Mouse (Mus musculus) megakaryocyte progenitor cell, adult 5-6 weeks (primary cell): Measurements from ENCODE around the gene Hlf. TPM values are rescaled to one million over a fixed set of nuclear protein-coding genes. Genes with fewer than 3 reads are reported as not detected.
A peak's percentile ranks its signal among the peaks of the same experiment; 100 is the strongest.

Experiments used
- ATAC-seq: replicated peaks from 2 replicates; pipeline ENCODE4 v1.8.0; 2016; ENCODE audit warnings: mild to moderate bottlenecking, moderate TSS enrichment, inconsistent platforms; ENCODE audit not compliant: poor library complexity
- total RNA-seq, 2 experiments: library from RNA; stranded (forward) in 1 of 2; stranded (reverse) in 1 of 2; fragments of 157-497, 149-512 nt in 1 of 2; fragments of 200-1000 nt in 1 of 2; gene quantifications; 2 replicates each; pipeline versions ENCODE4 v1.2.3 to v1.2.4; 2015 to 2017

Hlf gene
- total RNA-seq (2015) = 17.7 and 20.0 TPM in 2 replicates
- total RNA-seq (2017) = 2.5 and 13.2 TPM in 2 replicates

DNA sequence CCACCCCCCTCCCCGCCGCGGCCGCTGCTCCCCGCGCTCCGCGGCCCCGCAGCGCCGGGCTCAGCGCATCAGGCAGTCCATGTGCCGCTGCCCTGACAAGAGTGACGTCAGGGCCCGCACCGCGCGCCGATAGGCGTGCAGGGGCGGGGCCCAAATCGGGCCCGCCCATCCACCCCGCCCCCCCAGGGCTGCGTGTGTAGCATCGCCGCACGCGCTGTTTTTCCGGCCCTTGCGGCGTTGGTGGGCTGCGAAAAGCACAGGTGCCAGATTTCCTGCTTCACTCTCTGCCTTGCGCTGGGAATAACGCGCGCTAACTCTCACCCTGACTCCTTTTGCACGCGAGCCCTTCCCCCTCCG, at the start of gene Hlf:
Gene Hlf (minus strand): TSS at position 79 of the 357 bp plus-strand sequence.
- ATAC-seq = peak; percentile 77

DNA sequence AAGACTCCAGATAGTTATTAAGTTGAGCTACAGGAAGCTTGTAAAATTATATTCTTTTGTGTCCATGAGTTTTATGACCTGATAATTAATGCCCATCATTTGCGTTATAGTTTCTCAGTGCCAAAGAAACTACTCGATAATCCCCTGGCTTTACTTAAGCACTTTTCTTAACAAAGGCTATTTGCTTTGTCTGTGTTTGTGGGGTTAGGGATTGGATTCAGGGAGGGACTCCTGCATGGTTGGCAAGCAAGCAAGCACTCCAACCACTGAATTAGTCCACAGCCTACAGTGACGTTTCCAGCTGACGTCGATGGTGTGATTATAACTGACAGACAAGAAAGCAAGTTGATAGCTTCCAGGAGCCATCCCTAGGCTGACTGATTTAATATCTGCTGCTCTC, 48.1 kb upstream of the Hlf start:
- ATAC-seq = no peak

DNA sequence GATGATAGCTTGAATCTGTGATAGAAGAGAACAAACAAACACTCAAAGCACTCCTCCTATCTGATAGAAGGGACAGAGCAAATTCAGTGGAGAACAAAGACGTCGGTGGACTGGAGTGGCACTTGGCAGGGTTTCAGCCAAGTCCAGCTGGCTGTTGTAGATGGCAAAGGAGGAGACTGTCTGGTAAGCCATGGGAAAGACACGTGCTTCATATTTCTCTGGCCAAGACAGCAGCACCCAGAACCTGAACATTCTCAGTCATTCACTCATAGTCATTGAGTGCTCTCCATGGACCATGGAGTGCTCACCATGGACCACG, 34.5 kb upstream of the Hlf start:
- no peak for ATAC-seq

DNA sequence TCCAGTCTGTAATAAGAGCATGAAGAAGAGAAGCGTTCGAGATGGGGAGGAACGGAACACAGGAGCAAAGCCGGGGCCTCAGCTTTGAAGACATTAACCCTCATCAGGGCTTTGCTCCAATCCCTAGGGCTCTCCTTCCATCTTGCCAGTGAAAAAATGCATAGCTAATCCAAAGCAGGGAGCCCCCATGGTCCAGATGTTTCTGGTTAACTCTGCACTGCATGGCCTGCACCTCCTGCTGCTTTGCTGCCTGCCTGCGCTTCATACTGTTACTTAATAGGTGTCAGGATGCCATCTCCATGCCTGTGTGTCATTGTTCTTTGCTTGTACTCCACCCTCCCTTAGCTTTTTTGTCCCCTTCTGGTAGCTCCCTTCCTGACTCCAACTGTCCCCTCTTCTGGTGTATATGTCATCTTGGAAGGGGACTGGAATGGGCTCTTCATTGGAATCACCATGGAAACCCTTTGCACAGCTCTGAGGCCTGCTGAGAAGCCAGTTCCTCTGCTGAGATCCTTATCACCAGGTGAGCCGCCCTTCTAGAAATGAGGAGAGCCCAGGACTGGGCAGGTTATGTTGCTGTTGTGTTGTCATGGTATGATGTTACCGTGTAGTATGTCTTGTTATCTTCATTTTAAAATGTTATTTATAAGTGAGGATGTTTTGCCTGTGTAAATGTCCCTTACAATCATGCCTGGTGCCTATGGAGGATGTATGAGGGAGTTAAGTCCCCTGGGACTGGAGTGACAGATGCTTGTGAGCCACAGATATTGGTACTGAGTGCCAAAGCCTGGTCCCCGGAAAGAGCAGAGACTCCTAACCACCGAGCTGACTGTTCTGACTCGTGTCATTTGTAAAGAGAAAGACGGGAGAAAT, 33.9 kb upstream of the Hlf start:
- no peak for ATAC-seq

DNA sequence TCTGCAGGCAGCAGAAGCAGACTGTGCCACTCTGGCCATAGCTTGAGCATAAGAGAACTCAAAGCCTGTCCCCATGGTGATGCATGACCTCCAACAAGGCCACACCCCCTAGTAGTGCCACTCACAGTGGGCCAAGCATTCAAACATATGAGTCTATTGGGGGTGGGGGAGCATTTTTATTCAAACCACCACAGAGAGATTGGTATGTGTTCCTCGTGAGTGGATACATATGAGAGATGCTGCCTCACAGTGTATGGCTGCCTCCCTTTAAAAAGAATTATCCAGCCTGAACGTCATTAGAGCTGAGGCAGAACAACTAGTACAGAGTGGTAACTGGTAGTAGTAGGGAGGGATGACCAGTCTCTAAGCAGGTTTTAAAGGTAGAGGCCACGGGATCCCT, 33.2 kb upstream of the Hlf start:
- ATAC-seq = no peak

DNA sequence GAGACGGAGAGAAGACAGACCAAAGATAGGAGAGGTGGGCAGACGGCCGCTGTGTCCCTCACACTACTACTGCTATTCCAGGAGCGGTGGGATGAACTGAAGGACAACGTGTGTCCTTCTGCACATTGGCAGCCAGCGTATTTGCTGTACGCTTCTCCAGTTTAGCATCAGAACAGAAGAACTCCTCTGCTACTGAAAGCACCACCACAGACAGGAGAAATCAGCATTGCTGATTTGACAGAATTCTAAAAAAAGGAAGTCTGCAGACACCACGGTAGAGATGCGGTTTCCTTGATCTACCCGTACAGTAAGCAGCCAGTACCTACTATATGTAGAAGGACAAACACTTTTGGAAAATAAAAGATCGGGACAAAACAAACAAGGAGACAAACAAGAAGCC, 29.0 kb upstream of the Hlf start:
- peak; percentile 62 for ATAC-seq

DNA sequence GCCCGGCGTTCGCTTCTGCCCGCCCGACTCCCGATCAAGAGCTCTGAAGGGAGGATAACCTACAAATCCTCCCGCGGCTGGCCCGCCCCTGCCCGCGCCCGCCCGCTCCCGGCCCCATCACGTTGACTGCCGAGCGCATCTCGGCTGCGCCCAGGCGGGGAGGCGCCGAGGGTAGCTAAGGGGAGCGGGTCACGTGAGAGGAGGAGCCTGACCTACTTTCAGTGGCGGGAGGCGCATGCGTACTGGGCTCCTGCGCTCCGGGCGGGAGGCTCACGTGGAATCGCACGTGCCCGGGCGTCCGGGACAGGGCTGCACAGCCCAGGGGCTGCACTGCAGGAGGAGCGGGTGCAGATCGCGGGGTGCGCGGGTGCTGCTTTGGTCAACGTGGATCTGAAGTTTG, 27.2 kb upstream of the Hlf start:
- peak; percentile 90 for ATAC-seq

DNA sequence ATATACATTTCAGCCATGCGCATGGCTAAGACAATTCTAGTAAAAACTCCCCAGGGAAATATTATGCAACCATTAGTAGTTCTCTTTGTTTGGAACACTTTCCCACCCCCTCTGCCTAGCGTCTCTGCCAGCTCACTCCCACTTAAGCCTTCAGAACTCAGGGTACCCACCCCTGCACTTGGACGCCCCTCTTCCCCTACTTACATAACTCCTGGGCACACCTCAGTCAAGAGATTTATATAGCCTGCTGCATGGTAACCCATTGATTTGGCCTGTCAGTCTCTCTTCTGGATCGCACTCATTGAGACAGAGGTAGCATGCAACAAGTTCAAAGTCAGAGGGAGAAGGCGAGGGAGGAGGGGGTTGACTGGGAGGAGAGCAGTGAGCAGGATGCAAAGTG, 26.3 kb upstream of the Hlf start:
- ATAC-seq = no peak

DNA sequence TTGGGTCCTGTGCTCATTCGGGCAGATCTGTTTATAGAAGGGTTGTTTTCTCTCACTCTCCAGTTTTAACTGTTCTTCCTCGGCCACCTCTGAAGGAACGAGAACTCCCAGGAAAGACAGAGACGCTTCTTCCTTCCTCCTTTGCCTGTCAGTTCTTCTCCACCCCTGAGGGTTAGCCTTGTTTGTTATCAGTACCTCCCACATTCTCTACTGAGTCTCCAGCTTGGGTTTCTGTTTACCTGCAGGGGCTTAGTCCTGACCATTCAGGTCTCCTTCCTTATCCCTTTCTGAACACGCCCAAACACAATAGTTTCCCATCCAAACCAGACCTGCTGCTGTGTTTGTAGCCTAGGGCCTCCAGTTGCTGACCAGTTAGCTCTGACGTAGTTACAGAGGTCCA, 8.2 kb upstream of the Hlf start:
- ATAC-seq = peak; percentile 50

DNA sequence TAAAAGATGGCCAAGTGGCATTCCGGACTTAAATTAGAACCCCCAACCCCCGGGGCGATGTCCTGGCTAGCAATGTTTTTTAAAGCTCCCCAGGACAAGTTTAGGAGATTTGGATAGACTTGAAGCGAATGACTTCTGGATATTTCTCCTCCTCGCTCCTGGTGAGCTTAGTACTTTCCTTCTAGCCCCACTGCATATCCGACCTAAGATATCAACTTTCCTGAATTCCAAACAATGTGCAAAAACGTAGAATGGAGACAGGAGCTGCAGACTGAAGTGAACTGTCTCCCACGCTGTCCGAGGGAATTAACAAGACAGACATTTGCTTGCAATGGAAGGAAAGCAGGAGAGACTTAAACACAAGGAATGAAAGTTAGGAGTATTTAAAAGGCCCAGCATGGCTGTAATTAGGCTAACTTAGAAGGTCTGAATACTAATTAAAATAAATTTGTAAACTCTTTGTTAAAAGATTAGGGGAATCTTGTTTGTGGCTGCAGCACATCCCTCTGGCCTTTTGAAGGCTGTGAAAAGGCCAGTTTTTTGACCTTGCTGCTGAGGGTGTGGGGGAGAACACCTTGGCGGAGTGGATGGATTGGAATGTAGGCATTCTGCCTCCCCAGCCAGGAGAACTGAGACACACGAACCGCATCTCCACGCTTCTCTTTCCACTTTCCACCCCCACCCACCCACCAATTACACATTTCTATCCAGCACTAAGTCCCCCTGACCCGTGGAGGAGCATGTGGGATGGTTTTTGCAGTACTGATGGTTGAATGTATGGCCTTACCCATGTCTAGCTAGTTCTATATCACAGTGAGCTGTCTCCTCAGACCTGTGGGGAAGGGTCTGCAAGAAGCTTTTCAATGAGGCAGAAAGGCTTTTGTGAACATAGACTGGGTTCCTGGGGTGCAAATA, 833 bp upstream of the Hlf start:
- no peak for ATAC-seq

DNA sequence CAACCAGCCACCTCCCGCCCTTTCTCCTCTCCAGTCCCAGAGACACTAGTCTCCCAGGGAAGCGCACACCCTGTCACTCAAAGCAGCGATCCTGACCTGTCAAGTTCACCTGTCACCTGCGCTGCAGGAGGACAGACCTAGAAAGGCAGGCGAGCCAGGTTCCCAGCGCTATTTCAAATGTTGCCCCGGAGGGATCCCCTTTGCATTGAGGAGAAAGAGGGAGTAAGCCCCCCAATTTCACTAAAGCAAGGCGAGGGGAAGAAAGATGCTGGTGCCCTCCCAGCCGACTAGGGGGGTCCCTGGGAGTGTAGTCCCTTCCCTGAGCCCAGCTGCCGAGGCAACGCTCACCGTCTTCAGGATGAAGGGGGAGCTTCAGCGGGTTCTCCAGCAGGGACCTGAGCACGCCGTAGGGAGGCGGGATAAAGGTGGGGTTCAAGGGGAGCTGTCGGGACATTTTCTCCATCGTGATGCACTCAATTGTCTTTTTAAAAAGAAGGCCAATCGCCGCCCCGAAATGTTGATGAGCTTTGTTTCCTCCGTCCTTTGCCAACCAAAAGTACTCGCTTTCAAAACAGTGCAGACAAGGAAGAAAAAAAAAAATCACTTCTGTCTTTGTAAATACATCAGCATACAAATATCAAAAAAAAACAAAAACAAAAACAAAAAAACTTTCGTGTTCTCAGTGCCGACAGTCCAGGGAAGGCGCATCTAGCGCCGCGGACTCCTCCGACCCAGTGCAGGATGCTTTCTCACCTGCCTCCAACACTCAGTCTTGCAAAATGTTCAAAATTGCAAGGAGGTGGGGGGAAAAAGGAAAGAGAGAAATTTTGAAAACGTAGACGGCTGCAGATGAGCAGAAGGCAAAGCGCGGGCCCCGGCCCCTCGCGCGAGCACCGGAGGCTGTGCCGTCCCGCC, 536 bp downstream of the Hlf start:
- ATAC-seq = no peak

DNA sequence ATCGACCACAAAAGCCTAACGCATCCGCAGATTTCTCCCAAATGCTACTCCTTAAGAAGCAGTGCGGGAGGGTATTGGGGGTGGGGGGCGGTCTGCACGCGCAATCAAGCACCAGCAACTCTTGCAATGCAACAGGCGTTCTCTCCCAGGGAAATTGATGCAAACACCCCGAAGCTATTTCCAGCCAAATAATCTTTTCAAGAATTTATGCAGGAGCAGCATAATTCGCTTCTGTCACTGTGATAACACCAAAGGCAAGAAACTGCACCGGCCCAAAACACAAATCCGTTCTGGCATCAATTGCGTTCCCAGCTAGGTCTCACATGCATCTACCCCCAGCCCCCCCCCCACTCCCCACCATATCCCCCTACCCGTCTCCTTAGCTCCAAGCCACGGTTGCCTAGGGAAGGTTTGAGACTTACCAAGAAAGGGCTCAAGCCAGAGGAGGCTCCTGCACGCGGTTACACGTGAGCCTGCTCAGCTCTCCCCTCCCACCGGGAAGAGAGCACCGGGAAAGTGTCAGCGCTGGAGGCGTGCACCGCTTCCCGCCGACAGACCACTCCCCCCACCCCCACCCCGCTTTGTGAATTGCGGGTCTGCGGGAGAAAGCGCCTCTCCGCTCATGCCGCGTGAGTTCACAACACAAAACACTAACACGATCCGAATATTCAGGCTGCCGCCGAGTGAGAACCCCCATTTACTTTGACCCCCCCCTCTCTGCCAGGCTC, 1.4 kb downstream of the Hlf start:
- peak; percentile 20; the same call in 1 of the 2 replicates for ATAC-seq

DNA sequence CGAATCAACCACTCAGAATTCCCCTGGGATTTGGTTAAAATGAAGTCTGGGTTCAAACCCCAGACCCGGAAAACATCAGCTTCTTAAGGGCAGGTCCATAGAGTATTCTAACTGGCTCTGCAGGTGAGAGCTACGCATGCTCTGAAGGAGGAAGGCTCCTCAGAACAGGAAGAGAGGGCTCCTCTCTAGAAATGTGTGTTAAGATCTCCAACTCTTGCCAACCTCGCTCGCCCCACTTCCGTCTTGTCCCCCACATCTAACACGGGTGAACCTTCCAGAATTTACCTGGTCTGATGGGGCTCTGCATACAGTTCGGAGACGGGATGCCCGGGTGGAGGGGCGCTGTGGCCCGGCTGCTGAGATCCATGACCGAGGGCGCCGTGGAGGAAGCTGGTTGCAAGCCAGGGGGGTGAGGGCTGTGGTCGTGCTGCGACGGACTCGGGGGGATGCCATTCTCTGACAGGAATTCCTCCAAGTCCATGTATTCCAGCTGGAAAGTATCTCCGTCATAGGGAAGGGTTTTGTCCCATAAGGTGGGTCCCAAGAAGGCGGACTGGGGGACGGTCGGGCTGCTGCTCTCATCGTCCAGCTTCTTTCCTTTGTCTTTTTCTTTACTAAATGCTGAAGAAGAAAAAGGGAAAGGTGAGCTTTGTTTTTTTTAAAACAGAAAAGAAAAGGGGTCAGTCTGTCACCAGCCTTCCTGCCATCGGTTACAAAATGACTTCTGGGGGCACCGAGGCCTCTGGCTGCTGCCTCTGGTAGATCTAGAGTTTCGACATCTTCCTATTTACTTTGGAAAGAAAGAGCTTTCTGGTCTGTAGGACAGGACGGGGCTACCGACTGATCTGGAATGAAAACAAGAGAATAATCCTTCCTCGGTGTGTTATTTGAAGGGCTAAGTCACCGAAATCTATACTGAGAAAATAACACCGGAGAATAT, 2.9 kb downstream of the Hlf start:
- peak; percentile 49 for ATAC-seq

DNA sequence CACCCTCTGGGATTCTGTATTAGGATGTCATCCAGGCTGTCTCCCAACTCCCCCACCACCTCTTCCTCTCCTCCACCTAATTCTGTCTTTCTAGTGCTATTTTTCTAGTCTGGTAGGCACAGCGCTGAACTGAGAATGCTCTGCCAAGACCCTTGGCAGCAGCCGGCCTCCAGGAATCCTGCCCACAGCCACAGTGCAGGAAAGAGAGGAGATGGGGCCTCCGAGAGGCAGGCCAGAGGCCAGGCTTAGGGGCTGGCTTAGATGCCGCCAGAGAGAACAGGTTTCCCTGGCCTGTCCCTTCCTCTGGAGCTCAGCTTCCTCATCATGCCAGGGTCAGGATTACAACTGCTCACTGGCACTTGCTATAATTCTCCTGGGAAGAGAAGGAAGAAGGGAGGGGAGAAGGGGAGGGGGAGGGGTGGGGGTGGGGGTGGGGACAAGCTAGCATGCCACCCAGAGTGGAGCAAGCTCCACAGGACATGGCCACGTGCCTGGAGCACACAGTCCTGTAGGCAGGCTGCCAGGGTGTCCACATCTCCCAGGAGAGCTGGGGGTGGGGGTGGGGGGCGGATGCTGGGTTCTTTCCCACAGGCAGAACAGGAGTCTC, 8.6 kb downstream of the Hlf start:
- ATAC-seq = no peak

DNA sequence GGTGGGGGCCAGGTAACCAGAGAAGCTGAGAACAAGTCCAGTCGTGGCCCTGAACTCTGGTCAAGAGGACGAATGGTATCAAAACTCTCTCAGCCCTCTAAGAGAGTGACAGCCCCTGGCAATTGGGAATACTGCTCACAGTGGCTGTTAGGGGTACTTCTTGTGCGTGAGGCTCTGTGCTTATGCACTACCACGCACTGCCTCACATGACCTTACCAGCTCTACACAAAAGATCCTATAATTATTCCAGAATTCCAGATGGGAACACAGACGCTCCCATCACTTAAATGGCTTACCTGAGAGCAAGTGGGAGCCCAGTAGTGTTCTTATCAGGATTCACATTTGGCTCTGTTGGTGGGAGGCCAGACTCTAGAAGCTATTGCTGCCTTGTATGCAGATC, 9.6 kb downstream of the Hlf start:
- ATAC-seq = peak; percentile 73

DNA sequence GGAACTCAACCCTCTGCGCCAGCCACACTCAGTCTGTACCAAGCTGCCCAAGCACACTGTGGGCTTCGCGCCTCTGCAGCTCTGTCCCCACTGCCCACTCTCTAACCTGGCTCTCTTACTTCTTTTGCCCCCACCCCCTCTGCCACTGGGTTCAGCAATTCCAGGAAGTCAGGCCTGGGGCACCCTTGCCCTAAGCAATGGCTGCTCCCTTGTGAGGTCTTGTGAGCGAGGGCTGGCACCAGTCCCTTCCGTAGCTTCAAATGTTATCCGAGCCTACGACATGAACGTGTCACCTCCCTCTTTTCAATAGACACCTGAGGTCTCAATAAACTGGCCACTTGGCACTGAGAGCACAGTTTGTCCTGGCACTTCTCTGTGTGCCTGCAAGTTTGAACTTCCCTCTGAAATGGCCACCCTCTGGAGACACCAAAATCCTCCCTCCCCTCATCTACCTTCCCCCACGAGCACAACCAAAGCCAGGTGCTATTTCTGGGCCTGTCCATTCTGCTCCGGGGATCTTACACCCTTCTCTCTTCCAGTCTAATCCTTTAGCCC, 10.5 kb downstream of the Hlf start:
- ATAC-seq = peak; percentile 29

DNA sequence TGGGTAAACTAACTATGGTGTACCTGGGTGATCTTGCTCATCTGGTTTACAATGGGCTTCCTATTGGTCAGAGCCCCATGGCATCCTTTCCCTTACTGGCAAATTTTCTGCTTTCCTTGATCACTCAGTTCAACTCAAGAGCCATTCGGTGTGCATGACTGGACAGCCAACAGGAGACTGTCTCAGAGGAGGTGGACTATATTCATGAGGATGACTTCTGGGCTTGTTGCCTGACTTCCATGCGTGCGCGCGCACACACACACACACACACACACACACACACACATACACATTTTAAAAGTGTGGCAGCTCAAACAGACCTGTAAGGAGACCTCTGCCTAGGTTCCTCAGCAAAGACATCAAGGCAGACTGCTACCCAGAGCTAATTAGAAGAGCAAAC, 12.7 kb downstream of the Hlf start:
- no peak for ATAC-seq

DNA sequence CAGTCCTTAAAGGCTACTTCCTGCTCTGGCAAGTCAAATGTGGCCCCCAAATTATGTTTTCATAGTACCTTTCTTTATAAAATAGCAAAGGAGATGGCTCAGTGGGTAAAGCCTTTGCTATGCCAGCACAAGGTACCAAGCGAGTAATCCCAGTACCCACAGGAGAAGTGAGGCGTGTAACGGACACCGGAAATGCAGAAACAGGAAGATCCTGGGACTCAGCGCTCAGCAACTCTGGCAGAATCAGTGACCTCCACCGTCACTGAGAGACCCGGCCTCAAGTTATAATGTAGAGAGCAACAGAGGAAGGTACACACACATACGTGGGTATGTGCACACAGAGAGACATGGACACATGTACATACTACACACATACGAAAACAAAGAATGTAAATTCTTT, 14.3 kb downstream of the Hlf start:
- peak; percentile 56 for ATAC-seq
